Mouse (Mus musculus) urinary bladder, postnatal 10 days (tissue): ENCODE data around the gene Gps2.

Experiments
- DNase-seq: peaks from one replicate; pipeline ENCODE4 v3.0.0; 2022; ENCODE audit warnings: low spot score

Gene Gps2

DNA sequence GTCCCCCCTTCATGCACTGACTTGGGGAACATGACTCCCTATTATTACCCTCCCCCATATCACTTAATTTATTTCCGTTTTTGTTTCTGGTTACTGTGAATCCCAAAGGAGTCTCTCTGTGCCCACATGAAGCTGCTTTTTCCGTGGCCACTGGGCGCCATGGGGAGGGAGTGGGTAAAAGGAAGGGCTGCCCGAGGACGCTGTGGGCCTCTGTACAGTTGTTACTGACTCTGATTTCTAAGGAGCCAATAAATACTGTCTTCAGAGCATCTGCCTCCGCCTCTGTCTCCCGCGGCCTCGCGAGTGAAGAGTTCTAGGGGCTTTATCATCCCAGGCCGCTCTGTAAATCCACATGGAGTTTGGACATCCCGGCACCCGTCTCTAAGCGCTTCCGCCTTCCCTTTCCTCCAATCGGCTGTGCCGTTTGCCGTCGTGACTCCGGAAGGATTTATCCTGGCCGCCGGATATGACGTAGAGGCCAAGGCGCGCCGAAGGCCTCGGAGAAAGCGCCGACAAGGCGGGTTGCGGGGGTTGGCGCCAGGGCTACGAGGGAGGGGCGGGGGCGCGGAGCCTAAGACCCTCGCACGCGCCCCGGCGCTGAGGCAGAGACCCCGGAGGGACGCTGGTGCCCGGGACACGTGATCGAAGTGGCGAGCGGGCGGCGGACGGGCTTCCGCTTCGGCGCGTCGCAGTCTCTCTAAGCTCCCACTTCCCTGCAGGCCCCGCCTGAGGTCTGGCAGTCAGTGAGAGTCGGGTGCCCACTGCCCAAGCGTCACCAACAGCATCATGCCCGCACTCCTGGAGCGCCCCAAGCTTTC is at the start of gene Gps2:
Gene Gps2, plus strand, starts transcription at position 335 of the 818 bp plus-strand sequence.
- peak; percentile 76 for DNase-seq

GRCm38 (mm10) chr11:69864138-69864860 is 49.4 kb upstream of the Gps2 start:
- no peak for DNase-seq

DNA sequence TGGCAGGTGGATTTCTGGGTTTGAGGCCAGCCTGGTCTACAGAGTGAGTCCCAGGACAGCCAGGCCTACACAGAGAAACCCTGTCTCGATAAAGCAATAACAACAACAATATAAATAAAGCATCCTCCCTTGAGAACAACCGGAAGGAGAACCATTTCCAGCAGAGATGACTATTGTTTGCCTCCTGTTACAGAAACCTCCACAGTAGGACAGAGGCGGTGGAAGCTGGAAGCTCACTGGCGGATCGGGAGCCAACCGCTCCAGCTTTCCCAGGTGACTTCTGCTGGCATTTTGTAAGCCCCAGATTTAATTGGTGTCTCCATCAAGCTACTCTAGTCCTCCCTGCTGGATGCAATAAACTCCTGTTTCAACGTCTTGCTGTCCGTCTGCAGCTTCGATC is 48.1 kb upstream of the Gps2 start:
- DNase-seq: no peak

- no peak for DNase-seq
Measured at GRCm38 (mm10) chr11:69867335-69867734, 46.4 kb upstream of the Gps2 start.

DNA sequence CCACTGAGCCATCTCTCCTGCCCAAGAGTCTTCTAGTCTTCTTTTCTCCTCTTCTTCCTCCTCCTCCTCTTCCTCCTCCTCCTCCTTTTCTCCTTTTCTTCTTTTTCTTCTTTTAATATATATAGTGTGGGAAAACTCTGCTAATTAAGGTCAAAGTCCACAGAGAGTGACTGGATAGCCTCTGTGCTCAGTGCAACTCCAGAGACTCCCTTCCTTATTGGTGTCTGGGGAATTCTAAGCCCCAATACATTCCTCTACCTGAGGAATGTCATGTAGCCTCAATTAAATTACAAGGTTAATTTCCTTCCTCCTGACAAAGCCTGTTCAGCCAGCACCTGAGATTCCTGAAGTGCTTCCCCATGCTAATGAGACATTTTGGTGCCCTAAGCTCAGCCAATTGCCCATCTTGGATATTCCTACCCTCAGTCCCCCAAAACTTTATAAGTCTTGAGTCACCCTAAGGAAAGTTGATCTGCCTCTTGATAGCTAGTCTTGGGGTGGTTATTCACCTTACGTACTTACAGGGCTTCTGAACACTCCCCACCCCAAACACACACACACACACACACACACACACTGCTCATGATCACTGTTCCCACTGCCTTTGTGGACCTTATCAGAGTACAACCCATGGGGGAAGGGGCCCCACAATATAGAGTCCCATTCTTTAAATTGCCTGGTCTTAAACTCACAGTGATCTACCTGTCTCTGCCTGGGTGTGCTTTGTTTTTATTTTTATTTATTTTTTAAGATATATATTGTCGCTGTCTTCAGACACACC is 43.2 kb upstream of the Gps2 start:
- no peak for DNase-seq

DNA sequence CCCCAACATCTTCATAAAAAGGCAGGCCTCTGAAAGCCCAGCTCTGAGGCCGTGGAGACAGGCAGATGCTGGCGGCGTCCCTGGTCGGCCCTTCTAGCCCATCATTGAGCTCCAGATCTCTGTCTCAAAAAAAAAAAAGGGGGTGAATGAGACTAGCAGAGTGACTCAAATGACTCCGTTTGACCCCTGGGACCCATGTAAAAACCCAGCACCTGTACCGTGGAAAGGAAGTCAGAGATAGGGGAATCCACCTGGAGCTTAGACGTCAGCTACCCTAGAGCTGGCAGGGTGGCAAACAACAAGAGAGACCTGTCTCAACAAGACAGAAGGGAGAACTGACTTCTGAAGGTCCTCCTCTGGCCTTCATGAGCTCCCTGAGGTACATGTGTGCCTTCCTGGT is 41.9 kb upstream of the Gps2 start:
- DNase-seq: no peak

DNA sequence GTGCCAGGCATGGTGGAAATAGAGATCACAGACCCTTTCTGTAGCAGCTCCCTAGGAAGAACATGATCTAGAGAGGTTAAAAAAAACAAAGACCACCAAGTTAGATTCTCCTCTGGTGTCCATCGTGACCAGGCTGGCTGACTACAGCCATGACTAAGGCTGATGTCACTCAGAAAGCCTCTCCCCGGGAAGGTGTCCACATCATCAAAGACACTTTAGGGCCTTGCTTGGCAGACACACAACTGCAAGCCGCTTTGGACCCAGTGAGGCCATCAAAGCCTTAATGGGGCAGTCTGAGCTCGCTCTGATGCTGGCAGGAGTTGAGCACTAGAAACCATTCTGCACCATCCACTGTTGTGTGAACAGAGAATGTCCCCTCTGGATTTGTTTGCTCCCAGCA is 41.2 kb upstream of the Gps2 start:
- no peak for DNase-seq

DNA sequence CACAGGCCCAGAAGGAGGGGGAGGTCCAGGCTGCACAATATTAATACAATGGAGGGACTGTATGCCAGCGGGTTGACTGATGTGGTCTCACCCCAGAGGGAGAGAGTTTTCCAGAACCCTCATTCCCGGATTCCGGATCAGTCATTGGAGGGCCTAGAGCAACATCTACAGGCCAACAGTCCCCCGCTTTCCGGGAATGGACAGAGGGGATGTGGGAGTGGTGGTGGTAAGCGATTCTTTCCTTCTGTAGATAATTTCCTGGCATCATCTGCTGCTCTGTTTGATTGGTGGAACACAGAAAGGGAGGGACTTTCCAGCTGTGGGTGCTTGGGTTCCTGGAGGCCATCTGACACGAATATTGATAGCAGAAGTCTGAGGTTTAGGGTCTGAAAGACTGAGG is 37.5 kb upstream of the Gps2 start:
- DNase-seq: no peak

DNA sequence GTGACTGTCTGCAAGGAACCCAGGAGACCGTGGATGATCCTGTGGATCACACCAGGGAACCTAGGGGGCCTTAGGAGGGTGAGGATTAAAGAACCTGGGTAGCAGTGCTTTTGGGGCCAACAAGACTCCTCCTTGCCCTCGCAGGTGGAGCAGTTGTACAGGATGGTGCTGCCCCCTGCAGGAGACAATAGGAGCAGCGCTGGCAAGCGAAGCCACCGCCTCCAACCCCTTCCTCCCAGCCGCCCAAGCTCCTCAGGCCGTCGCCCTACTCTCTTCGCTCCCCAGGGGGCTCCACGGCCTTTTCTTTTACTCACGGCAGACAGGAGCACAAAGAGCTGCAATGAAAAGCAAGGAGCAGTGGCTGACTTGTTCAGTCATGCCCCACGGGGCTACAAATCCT is 36.8 kb upstream of the Gps2 start:
- DNase-seq: peak; percentile 55

DNA sequence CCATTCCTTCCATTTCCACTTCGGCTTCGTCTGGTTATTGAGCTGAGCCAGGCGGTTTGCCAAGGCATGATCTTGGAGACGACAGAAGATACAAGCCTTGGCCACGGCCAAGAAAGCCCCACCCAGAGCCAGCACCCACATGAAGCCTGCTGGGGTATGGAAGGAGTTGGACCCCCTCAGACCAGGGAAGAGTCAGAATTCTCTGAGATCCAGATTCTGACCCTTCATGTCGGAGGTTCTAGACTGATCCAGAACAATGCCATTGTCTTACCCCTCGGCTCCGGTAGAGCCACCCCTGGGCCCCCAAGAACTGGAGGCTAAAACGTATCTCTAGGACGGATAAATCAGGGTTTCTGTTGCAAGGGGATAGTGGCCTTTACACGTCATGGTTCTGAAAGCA is 35.8 kb upstream of the Gps2 start, which contains the start of gene Tmem95:
Gene Tmem95, minus strand, starts transcription at position 141 of the 400 bp plus-strand sequence.
- DNase-seq: no peak

GRCm38 (mm10) chr11:69878399-69878798 is 35.3 kb upstream of the Gps2 start:
- no peak for DNase-seq

GRCm38 (mm10) chr11:69878952-69879351 is 34.7 kb upstream of the Gps2 start:
- no peak for DNase-seq

- no peak for DNase-seq
Measured at GRCm38 (mm10) chr11:69879711-69880110, 34.0 kb upstream of the Gps2 start.

DNA sequence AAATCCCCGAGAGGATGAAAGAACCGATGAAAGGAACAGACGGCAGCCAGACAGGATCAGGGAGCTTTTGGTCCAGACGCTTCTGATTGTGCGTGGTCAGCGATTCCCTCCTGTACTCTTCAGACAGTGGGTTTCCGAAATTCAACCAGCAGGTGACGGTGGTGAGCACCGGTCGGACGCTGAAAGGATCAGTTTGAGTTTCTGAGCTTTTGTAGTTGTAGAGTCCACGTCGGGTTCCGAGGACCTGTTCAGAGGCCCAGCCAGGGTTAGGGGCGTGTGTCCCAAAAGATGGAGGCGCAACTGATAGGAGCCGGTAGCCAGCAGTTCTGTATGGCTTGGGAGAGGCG is 33.2 kb upstream of the Gps2 start:
- DNase-seq: no peak

DNA sequence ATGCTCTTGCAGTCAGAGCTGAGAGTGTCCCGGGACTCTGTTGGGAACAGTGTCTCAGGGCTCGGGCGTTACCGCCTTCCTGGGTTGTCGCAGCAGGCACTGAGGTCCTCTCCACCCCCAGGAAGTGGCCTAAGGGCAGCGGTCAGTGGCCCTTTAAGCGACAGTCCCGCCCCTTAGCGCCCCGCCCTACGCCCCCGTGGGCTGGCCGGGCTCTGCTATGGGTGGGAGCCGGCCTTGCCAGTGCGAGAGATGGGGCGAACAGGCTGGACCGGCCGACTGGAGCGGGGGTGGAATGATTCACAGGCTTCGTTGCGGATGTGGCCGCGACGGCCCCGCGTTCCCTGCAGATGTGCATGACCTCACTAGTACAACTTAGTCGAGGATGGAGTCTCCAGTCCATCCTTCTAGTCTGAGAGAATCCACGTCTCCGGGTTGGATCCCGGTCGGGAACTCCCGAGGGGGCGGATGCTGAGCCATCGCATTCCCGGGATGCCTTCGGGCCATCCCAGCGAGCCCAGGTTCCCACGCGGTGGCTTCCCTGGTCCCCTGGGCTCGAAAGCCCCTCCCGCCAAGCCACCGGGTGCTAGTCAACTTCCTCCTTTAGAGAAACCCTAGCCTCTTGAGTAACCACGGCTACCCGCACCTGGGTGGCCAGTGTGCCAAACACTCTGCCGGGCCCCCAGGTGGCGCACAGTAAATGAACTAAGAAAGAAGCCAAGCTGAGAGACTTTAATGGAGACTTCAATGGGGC is 32.7 kb upstream of the Gps2 start, which contains the start of gene Kctd11:
Gene Kctd11, minus strand, starts transcription at position 554 of the 751 bp plus-strand sequence.
- peak; percentile 57 for DNase-seq

DNA sequence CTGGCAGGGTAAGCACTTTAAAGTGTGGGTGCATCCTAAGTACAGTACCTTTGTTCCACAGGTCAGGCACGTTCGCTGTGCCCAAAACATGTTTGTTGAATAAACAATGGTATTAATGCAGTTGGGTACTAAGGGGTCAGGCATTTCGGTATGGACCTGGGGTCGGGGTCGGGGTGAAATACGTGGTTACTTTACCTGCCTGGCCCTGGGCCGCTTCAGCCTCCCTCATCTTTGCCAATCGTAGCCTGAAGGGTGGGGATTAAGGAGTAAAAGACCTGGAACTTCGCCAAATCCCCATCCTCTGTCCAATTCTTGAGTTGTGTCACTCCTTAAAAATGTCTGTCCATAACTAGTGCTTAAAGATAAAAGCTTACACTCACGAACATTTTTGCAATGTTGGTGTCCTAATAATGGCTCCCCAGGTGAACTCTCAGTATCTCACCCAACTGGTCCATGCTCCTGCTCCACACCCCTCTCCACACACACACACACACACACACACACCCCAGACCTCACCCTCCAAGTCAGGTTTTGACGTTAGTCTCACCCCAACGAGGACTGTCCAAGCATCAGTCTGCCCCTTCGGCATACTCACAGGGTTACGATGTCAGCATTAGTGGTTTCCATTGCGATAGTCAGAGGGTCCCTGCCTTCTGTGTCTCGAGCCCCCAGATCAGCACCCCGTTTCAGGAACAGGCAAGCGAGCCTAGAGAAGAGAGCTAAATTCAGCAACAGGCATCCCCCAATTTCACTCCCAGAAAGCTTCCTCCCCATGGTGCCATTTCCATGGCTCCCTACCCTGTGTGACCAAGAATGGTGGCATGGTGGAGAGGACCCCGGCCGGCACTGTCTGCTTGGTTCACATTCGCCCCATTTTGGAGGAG is 31.7 kb upstream of the Gps2 start:
- no peak for DNase-seq

GRCm38 (mm10) chr11:69883066-69883465 is 30.6 kb upstream of the Gps2 start:
- DNase-seq: no peak

GRCm38 (mm10) chr11:69883527-69884151 is 30.0 kb upstream of the Gps2 start:
- no peak for DNase-seq

DNA sequence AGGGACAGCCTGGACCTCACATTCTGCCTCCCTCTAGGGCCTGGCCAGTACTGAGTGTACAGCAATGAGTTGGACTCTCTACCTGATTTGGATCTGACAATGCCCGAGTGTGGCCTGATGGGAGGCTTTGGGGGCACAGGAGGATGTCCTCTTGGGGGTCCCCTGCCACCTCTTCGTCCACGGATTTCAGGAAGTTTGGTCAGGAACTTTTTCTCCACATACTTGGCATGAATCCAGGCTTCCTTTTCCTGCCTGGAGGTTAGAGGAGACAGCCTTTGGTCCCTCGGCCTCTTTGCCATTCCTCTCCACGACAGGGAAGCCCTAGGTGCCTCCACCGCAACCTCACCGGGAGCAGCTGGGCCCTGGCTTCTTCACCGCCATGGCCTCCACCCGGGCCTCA is 29.4 kb upstream of the Gps2 start:
- no peak for DNase-seq

GRCm38 (mm10) chr11:69884663-69885062 is 29.0 kb upstream of the Gps2 start:
- no peak for DNase-seq
